Mouse (Mus musculus): Measurements from ENCODE around the gene Usp45.
A peak's percentile ranks its signal among the peaks of the same experiment; 100 is the strongest.
"Not testable (repeated sequence)": the region's sequence is repeated elsewhere in the genome, so short reads cannot be mapped to it uniquely, and the experiment has no call there.

Gene Usp45

DNA sequence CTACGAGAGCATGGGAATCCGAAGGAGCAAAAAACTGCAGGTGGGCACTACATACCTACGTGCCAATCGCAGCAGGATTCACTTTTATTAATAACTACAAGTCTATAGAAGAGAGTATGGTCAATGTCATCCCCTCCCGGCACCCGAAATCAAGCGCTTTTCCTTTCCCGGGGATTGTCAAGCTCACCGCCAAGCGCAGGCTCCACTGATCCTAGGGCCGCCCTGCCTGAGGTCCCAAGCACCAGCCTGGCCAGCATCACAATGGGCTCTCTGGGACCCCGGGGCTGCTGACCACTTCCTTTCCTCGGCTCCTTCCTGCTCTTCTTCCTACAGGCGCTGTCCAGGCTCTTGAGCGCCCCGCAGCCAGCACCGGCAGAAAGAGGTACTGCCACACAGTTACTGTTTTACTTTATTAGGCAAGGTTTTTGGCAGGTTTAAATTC is at the start of gene Usp45, which contains the start of gene Tstd3:
TSS of gene Usp45 (plus strand) at position 294 of the 442 bp plus-strand sequence.
TSS of gene Tstd3 (minus strand) at position 350 of the 442 bp plus-strand sequence.
- DNase-seq (ENCODE audit: low spot score), result peak; percentile 67

DNA sequence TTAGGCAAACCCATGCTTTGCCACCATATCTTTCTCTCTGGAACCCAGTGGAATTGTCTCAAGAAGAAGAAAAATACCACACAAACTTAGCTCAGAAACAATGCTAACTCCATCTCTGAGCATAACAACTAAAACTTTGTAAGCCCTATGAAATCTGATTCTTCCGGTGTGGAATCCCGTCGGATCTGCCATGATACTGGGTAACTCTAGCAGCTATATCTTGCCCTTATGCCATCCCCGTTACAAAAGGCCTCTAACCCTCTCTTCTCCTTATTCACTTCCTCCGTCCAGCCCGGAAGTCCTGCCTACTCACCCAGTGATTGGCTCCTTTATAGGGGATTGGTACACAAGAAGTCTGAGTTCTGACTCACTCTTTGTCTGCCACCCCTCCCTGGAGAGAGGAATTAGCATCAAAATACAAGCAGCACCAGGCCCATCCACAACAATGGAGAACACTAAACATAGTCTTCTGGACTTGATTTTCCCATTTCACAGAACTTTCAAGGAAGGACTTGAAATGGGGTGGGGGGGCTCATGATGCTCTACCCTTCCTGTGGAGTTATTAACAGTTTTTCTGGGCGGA is 44.1 kb upstream of the Usp45 start:
- no peak for DNase-seq (ENCODE audit: low spot score)

DNA sequence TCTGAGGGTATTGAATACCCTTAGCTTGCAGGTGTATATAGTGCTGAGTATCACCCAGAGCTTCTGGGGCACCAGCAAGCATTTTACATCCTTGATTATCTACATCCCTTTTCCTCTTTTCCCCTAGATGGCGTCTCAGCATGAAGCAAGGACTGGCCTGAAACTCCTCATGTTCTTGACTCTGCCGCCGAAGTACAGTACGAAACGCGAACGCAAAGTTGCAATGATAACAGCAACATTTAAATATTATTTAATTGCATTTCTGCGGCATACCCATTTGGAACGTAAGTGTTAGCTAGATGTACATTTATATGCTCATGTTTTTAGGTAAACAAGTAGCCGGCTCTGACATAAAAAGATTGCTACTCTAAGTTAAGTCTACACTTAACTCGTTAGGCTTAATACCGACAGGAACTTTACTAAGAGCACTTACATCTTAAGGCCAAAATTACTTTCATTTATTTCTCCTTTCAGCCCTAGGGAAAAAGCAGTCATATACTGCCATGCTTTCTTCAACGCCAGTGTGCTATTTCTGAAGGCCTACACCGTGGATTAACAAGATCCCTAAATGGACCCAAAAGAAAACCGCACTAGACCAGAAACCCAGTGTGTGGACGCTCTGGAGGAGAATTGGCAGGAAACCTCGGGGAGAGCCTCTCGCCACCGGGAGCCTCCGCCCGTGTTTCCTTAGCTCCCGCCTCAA is 39.9 kb upstream of the Usp45 start:
- DNase-seq (ENCODE audit: low spot score), result peak; percentile 14

- DNase-seq (ENCODE audit: low spot score), result peak; percentile 86
These were observed 39.3 kb upstream of the Usp45 start, which contains the start of gene Ccnc for GRCm38 (mm10) chr4:21727615-21728165. TSS of gene Ccnc (plus strand) at chr4:21727701.

- DNase-seq (ENCODE audit: low spot score), result no peak
These were observed 27.8 kb upstream of the Usp45 start for GRCm38 (mm10) chr4:21739169-21739568.

- not testable (repeated sequence) for DNase-seq (ENCODE audit: low spot score)
These were observed 22.8 kb upstream of the Usp45 start for GRCm38 (mm10) chr4:21744142-21744541.

GRCm38 (mm10) chr4:21745723-21746122 is 21.2 kb upstream of the Usp45 start:
- DNase-seq (ENCODE audit: low spot score), result no peak

GRCm38 (mm10) chr4:21755123-21755789 is 11.7 kb upstream of the Usp45 start:
- peak; percentile 37 for DNase-seq (ENCODE audit: low spot score)

GRCm38 (mm10) chr4:21758860-21759259 is 8.1 kb upstream of the Usp45 start:
- DNase-seq (ENCODE audit: low spot score), result no peak

DNA sequence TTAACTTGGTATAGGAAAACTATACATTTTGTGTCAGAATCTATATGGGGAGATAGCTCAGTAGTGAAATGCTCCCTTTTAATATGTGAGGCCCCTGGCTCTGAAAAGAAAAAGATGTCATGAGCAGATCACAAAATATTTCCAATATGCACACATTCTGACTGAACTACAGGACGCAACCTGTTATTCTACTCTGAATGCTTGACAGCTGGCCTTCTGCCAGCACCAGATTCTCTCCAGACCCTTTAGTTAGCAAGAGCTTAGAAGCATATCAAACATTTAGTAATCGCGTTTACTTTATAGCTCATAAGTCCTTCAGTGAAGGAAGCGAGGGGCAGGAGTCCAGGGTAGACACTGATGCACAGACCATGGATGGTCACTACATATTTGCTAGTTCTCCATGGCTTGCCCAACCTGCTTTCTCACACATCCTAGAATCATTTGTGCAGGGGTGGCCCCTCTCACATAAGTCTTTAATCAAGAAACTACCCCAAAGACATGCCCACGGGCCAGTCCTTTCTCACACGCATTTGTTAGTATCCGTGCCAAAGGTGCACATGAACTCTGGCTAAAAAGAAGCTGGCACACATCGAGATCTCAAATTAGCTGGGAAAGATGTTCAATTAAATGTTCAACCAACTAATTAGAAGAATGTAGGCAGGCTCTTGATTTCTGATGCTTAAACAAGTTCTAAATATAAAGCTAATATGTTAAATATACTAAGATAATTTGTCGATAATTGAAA is 5.4 kb upstream of the Usp45 start:
- DNase-seq (ENCODE audit: low spot score), result no peak

- no peak for DNase-seq (ENCODE audit: low spot score)
These were observed 3.1 kb upstream of the Usp45 start for GRCm38 (mm10) chr4:21763827-21764226.

GRCm38 (mm10) chr4:21766171-21766862 is 639 bp upstream of the Usp45 start:
- no peak for DNase-seq (ENCODE audit: low spot score)

GRCm38 (mm10) chr4:21771064-21771463 is 4.1 kb downstream of the Usp45 start:
- DNase-seq (ENCODE audit: low spot score), result no peak

- DNase-seq (ENCODE audit: low spot score), result no peak
These were observed 5.3 kb downstream of the Usp45 start for GRCm38 (mm10) chr4:21772306-21772705.

- peak; percentile 88 for DNase-seq (ENCODE audit: low spot score)
These were observed 9.4 kb downstream of the Usp45 start for GRCm38 (mm10) chr4:21776091-21776945.

DNA sequence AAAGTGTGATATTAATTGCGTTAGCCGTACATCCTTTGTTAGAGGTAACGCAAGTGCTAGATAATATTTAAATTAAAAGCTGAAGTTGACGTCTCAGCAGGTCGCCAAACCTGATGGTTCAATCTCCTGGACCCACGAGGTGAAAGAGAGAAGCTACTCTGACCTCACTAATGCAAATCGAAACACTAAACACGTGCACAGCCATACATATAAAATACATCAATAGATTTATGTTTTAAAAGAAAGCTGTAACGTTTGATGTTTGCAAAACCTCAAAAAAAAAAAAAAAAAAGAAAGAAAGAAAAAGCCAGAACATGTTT is 9.9 kb downstream of the Usp45 start:
- DNase-seq (ENCODE audit: low spot score), result no peak

DNA sequence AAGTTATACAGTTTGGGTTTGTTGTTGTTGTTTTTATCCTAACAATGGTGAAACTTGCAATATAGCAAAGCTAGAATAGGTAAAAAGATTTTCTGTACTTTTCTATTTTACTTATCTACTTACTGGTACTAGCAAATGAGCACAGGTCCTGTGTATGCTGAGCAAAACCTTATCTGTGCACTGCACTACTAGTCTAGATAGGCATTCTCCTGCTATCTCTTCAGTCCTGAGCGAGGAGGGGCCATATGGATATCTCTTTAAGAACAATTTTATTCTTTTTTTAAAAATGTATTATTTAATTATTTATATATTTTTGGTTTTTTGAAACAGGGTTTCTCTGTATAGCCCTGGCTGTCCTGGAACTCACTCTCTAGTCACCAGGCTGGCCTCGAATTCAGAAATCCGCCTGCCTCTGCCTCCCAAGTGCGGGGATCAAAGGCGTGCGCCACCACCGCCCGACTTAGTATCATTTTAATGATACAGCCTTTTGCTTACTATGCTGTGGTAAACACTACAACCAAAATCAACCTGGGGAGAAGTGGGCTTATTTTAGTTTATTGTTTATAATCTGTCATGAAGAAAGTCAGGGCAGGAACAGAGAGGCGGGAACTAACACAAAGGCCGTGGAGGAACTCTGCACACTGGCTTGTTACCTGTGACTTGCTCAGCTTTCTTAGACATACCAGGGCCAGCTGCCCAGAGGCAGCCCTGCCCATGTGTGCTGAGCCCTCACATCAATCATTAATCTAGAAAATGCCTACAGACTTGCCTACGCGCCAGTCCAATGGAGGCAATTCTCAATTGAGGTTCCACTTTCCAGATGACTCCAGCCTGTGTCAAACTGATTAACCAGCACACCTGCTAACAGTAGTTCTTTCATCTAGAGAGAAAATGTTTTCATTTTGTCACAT is 14.1 kb downstream of the Usp45 start:
- no peak for DNase-seq (ENCODE audit: low spot score)

GRCm38 (mm10) chr4:21786268-21786667 is 19.3 kb downstream of the Usp45 start:
- DNase-seq (ENCODE audit: low spot score), result no peak

- DNase-seq (ENCODE audit: low spot score), result no peak
These were observed 21.9 kb downstream of the Usp45 start for GRCm38 (mm10) chr4:21788903-21789302.
